Mouse (Mus musculus): Measurements from ENCODE around the gene Pla2g2e.

- no peak for TF ChIP-seq ZC3H11A (IDR thresholded peaks at IDR 0.05; ENCODE audit: borderline replicate concordance, low read depth, low read length)
- no peak for TF ChIP-seq ZNF384 (IDR thresholded peaks at IDR 0.05; ENCODE audit: low read depth, low read length)
- no peak for TF ChIP-seq CHD2 (IDR thresholded peaks at IDR 0.05; ENCODE audit: low read depth, low read length)
- no peak for TF ChIP-seq MAFK (IDR thresholded peaks at IDR 0.05; ENCODE audit: insufficient read depth, low read depth, low read length)
These were observed 11.4 kb downstream of the Pla2g2e start for GRCm38 (mm10) chr4:138889165-138889564.

Data from ES-E14 (cell line).